Mouse (Mus musculus): Measurements from ENCODE around the gene Vps54. TPM values are rescaled to one million over a fixed set of nuclear protein-coding genes. Genes with fewer than 3 reads are reported as not detected.

Gene Vps54
- total and polyA plus RNA-seq, 3 experiments: 20.4 to 37.5 (median 22.9) TPM

GRCm38 (mm10) chr11:21236996-21237395 is 2.1 kb upstream of the Vps54 start:
- dilution Hi-C loops (cut with MboI; ENCODE audit: extremely low pct_ligation_motif_present, extremely low pct_unique_long_range_greater_than_20kb, low sequenced_read_pairs) (no loop called here), in situ Hi-C loops (cut with MboI; ENCODE audit: low pct_ligation_motif_present, low pct_unique_long_range_greater_than_20kb, low sequenced_read_pairs) (no loop called here)
- H3K27me3 ChIP-seq (replicated peaks): no peaks in the 10 kb centered on the region
- no peak for DNase-seq (ENCODE audit: extremely low read depth)
- H3K4me3 ChIP-seq (replicated peaks in 1 of 3; ENCODE audit: low read depth in 2 of 3, low read length in 2 of 3, poor library complexity in 1 of 3): no peak overlapping the region
- no peak overlapping the region for H3K4me2 ChIP-seq (ENCODE audit: insufficient read depth, low read depth, poor library complexity, severe bottlenecking)
- H3K79me2 ChIP-seq (replicated peaks; ENCODE audit: control insufficient read depth, extremely low read depth, insufficient read depth, poor library complexity, severe bottlenecking): peaks cover 30% of the 10 kb centered on the region
- H3K9me3 ChIP-seq (replicated peaks; ENCODE audit: low read length): no peaks in the 10 kb centered on the region
- H3K27ac ChIP-seq (ENCODE audit: insufficient read depth, low read depth): no peak overlapping the region
- TF ChIP-seq ZKSCAN1 (IDR thresholded peaks at IDR 0.05; ENCODE audit: borderline replicate concordance, low read depth, low read length): no peak
- no peak for TF ChIP-seq E2F4 (IDR thresholded peaks at IDR 0.05; ENCODE audit: insufficient replicate concordance, low read depth, low read length)
- TF ChIP-seq POLR2A (IDR thresholded peaks at IDR 0.05; ENCODE audit: low read depth, low read length): no peak
- no peak for TF ChIP-seq USF1 (IDR thresholded peaks at IDR 0.05; ENCODE audit: low read depth, low read length)
- no peak for TF ChIP-seq MEF2A (IDR thresholded peaks at IDR 0.05; ENCODE audit: borderline replicate concordance, low read depth, low read length)
- TF ChIP-seq MAZ (IDR thresholded peaks at IDR 0.05; ENCODE audit: low read depth, low read length): no peak
- no peak for TF ChIP-seq ZNF384 (IDR thresholded peaks at IDR 0.05; ENCODE audit: low read depth, low read length)
- no peak for TF ChIP-seq PAX5 (IDR thresholded peaks at IDR 0.05; ENCODE audit: low read length)
- no peak for TF ChIP-seq UBTF (IDR thresholded peaks at IDR 0.05; ENCODE audit: low read depth, low read length)
- no peak for TF ChIP-seq POLR2AphosphoS2 (IDR thresholded peaks at IDR 0.05; ENCODE audit: low read depth, low read length)
- no peak for TF ChIP-seq TBP (conservative IDR thresholded peaks at IDR 0.05; ENCODE audit: low read depth, low read length)
- TF ChIP-seq ZMIZ1 (IDR thresholded peaks at IDR 0.05; ENCODE audit: low read depth, low read length): no peak
- TF ChIP-seq BHLHE40 (IDR thresholded peaks at IDR 0.05; ENCODE audit: low read depth, low read length): no peak
- TF ChIP-seq JUND (conservative IDR thresholded peaks at IDR 0.05; ENCODE audit: low read depth, low read length): no peak
- no peak for TF ChIP-seq IRF4 (IDR thresholded peaks at IDR 0.05; ENCODE audit: low read depth, low read length)
- no peak for TF ChIP-seq ZC3H11A (IDR thresholded peaks at IDR 0.05; ENCODE audit: low read depth, low read length)
- TF ChIP-seq GABPA (IDR thresholded peaks at IDR 0.05; ENCODE audit: insufficient replicate concordance, low read depth, low read length): no peak
- peaks cover 3 to 16% of the 10 kb centered on the region in 2 experiments; a peak in 3 of 4 replicates for H3K4me1 ChIP-seq (ENCODE audit: control insufficient read depth in 1 of 2, insufficient read depth in 2 of 2)
- H3K36me3 ChIP-seq (replicated peaks in 1 of 2; ENCODE audit: control insufficient read depth in 1 of 2, insufficient read depth in 1 of 2, low read length in 1 of 2): no peaks in the 10 kb centered on the region
- H3K9ac ChIP-seq (ENCODE audit: insufficient read depth, low read depth): no peak overlapping the region

GRCm38 (mm10) chr11:21237474-21238278 is 1.4 kb upstream of the Vps54 start:
- Histone ChIP-seq H3K9me3 (replicated peaks; ENCODE audit: low read length) (no peaks in the 10 kb centered on the region), H3K79me2 (replicated peaks; ENCODE audit: control insufficient read depth, extremely low read depth, insufficient read depth, poor library complexity, severe bottlenecking) (peaks cover 34% of the 10 kb centered on the region), H3K27ac (ENCODE audit: insufficient read depth, low read depth) (peak overlapping the region; percentile 79; the same call in 1 of the 2 replicates), H3K4me2 (ENCODE audit: insufficient read depth, low read depth, poor library complexity, severe bottlenecking) (peak overlapping the region; percentile 86), H3K9ac (ENCODE audit: insufficient read depth, low read depth) (peak overlapping the region; percentile 87), H3K36me3 (replicated peaks in 1 of 2; ENCODE audit: control insufficient read depth in 1 of 2, insufficient read depth in 1 of 2, low read length in 1 of 2) (no peaks in the 10 kb centered on the region), H3K4me1 (ENCODE audit: control insufficient read depth in 1 of 2, insufficient read depth in 2 of 2) (peaks cover 3 to 21% of the 10 kb centered on the region in 2 experiments; a peak in 3 of 4 replicates), H3K4me3 (replicated peaks in 1 of 3; ENCODE audit: low read depth in 2 of 3, low read length in 2 of 3, poor library complexity in 1 of 3) (peak overlapping the region in 2 of 3 experiments; percentile 47 to 99), H3K27me3 (replicated peaks) (no peaks in the 10 kb centered on the region)
- peak; percentile 42 for DNase-seq (ENCODE audit: extremely low read depth)
- TF ChIP-seq JUN (IDR thresholded peaks at IDR 0.05; ENCODE audit: insufficient read depth, low read depth, low read length): peak; percentile 88
- TF ChIP-seq ETS1 (conservative IDR thresholded peaks at IDR 0.05; ENCODE audit: low read depth, low read length): peak; percentile 78
- peak; percentile 70; the same call in 1 of the 2 replicates for TF ChIP-seq MEF2A (IDR thresholded peaks at IDR 0.05; ENCODE audit: borderline replicate concordance, low read depth, low read length)
- peak; percentile 78; the same call in 1 of the 2 replicates for TF ChIP-seq TBP (conservative IDR thresholded peaks at IDR 0.05; ENCODE audit: low read depth, low read length)
- no peak for TF ChIP-seq USF1 (IDR thresholded peaks at IDR 0.05; ENCODE audit: low read depth, low read length)
- TF ChIP-seq IRF4 (IDR thresholded peaks at IDR 0.05; ENCODE audit: low read depth, low read length): peak; percentile 87
- no peak for TF ChIP-seq POLR2A (IDR thresholded peaks at IDR 0.05; ENCODE audit: low read depth, low read length)
- no peak for TF ChIP-seq POLR2AphosphoS2 (IDR thresholded peaks at IDR 0.05; ENCODE audit: low read depth, low read length)
- peak; percentile 87 for TF ChIP-seq EP300 (IDR thresholded peaks at IDR 0.05; ENCODE audit: low read length)
- peak; percentile 36; the same call in 1 of the 2 replicates for TF ChIP-seq SIN3A (IDR thresholded peaks at IDR 0.05; ENCODE audit: low read length)
- peak; percentile 84 for TF ChIP-seq MYC (IDR thresholded peaks at IDR 0.05; ENCODE audit: low read depth, low read length)
- TF ChIP-seq NRF1 (IDR thresholded peaks at IDR 0.05; ENCODE audit: low read depth, low read length): no peak
- TF ChIP-seq SMC3 (IDR thresholded peaks at IDR 0.05; ENCODE audit: low read depth, low read length): no peak
- TF ChIP-seq GABPA (IDR thresholded peaks at IDR 0.05; ENCODE audit: insufficient replicate concordance, low read depth, low read length): no peak
- TF ChIP-seq PAX5 (IDR thresholded peaks at IDR 0.05; ENCODE audit: low read length): no peak
- TF ChIP-seq ZNF384 (IDR thresholded peaks at IDR 0.05; ENCODE audit: low read depth, low read length): peak; percentile 89
- TF ChIP-seq CTCF (conservative IDR thresholded peaks at IDR 0.05 in 1 of 2, IDR thresholded peaks at IDR 0.05 in 1 of 2; ENCODE audit: low read depth in 2 of 2, low read length in 2 of 2): no peak
- TF ChIP-seq JUND (conservative IDR thresholded peaks at IDR 0.05; ENCODE audit: low read depth, low read length): peak; percentile 81; the same call in 1 of the 2 replicates
- dilution Hi-C loops (cut with MboI; ENCODE audit: extremely low pct_ligation_motif_present, extremely low pct_unique_long_range_greater_than_20kb, low sequenced_read_pairs): no loop called here
- in situ Hi-C loops (cut with MboI; ENCODE audit: low pct_ligation_motif_present, low pct_unique_long_range_greater_than_20kb, low sequenced_read_pairs): no loop called here
